Mouse (Mus musculus) layer of hippocampus, postnatal 10 days (tissue): Measurements from ENCODE around the gene Mllt6. TPM values are rescaled to one million over a fixed set of nuclear protein-coding genes. Genes with fewer than 3 reads are reported as not detected.
"Not testable (repeated sequence)": the region's sequence is repeated elsewhere in the genome, so short reads cannot be mapped to it uniquely, and the experiment has no call there.

Experiments used
- DNase-seq, 2 experiments: peaks; one replicate each; pipeline ENCODE4 v3.0.0; 2021; ENCODE audit warnings: low spot score in 2 of 2
- long read RNA-seq: library from polyadenylated mRNA; stranded (forward); transcript quantifications from one replicate; pipeline ENCODE4 v2.0.0, GENCODE M21; 2023
- total RNA-seq, 2 experiments: library from RNA; stranded (reverse); gene quantifications; 2 replicates each; pipeline ENCODE4 v1.2.3; 2021

The Mllt6 gene
- total RNA-seq = 10 to 100 TPM; 50.5 to 55.5 TPM
- long read RNA-seq, partial matches to known transcripts = 1 of 6 reads
- long read RNA-seq, other reads (novel, unspliced or antisense) = 5 of 6 reads

DNA sequence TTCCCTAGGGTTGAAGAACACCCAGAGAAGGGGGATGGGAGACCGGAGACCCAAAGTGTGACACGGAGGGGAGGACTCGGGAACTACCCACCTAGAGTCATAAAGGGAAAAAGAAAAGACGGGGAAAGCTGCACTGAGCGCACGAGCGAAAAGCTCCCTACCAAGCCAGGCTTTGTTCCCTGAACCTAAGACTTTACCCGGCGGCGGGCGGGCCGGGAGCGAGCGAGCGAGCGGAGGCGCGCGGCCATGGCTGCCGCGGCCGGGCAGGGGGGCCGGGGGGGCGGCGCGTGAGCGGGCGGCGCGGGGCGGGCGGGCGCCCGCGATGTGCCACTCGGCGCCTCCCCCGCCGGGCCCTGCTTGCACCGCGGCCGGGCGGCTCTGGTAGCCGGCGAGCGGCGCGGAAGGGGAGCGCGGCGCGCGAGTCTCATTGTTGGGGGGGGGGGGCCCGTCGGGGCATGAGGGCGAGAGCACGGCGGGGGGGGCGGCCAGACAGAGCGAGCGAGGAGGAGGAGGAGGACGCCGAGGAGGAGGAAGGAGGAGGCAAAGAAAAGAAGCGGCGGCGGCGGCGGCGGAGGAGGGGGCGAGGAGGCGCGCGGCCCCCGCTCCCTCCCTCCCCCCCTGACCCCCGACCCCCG lies at the start of gene Mllt6:
Gene Mllt6 (plus strand): TSS at position 522 of the 635 bp plus-strand sequence.
- DNase-seq = peak; percentile 69 to 79

DNA sequence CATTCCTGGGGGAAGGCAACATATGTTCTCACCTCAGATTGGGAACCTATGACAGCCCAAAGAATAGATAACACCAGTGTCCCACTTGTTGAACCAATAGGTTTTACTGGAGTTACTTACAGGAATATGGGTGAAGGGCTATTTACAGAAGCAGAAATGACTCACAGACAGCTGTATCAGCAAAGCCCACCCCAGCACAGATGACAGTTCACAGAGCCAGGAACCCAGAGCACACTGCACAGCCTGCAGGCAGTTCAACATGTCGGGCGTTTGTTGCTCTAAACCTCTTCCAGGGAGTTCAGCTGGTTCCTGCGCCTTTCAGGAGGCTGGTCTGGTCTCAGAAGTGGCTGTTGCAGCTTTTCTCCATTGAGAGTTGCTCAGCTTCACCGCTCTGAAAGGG lies 47.9 kb upstream of the Mllt6 start:
- no peak for DNase-seq

DNA sequence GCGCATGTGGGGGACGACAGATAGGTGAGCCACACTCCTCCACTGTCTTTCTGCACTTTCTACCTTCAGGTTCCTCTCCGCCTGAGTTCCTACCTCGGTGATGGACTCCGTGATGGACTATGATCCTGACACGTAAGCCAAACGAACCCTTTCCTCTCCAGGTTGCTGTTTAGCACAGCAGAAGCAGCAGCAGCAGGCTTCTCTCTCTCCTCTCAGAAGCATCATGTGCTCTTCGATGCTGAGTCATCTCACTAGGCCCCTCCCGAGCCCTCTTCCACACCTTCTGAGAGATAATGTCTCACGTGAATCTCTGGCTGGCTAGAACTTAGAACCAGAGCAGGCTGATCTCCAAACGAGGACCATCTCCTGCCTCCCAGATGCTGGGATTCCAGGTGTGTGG lies 44.8 kb upstream of the Mllt6 start:
- no peak for DNase-seq

DNA sequence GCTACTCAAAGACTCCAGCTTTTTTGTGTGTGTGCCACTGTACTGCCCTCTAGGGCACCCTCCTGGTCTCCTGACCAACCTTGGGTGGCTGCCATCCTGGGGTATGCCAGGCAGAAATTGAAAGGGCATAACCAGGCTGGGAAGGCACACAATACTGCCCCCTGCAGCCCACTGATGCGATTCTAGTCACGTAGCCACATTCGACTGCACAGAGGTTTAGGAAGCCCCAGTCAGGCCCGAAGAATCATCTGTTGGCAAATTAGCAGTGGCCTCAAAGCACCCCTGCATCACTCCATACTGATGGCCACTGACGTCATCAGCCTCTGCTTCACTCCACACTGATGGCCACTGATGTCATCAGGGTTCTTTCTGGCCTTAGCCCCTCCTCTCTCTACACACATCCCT lies 43.8 kb upstream of the Mllt6 start:
- peak; percentile 79 to 82 for DNase-seq

DNA sequence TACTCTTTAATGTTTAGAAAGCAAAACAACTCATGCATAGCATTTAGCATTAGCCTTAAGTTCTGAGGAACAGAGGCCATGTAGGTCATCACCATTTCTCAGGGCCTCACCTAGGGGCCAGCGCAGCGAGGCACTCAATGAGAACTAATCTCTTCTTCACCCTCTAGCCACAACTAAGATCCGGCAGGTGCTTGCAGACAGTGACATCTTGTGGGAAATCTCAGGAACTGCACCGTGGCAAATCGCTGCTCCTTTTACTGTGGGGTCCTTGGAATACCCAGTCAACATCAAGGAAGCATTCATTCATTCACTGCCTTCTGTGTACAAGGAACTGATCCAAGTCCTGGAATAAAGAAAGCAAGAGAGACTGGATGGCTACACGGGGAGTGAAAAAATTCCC lies 40.8 kb upstream of the Mllt6 start:
- peak; percentile 82 for DNase-seq

DNA sequence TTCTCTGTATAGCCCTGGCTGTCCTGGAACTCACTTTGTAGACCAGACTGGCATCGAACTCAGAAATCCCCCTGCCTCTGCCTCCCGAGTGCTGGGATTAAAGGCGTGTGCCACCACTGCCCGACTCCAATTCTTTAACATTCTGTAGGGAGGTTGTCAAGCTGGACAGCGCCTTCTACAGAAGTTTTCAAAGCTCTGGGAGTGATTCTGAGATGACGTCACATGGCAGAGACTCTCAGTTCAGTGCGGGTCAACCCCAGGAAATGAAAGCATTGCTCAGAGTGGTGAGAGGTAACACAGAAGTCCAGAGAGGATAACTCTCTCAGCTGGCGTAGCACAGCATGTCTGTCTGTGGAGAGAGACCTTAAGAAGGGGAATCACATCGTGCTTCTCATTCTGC lies 40.0 kb upstream of the Mllt6 start:
- no peak for DNase-seq

DNA sequence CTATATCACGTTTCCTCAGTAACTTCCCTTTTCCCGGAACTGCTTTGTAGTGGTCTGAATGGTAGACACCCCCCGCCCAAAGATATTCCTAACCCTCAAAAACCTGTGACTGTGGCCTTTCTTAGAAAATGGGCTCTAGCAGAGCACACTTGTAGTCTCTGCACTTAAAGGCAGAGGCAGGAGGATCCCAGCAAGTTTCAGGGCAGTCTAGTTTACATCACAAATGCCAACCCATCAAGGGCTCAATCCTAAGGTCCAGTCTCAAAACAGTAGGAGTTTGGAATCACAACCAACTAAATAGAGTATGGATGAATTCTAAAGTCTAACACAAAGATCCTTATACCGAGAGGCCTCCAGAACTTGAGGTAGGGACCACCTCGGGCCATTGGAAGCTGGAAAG lies 37.7 kb upstream of the Mllt6 start:
- DNase-seq = no peak

DNA sequence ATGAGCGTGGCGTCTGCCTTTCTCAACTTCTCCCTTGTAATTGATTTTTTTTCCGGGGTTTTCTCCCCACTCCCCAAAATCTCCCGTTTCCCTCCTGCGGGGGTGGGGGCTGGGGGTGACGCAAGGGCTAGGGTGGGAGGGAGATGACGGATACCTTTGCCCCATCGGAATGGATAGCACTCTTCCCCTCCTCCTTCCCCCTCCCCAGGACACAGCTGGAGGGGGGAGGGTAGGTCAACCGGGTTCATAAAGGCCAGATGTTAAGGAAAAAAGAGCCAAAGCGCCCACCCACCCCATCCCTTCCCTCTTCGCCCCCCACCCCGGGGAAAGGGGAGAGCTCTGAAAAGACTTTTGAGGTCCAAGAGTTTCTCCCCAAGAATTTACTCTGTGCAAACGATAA lies 36.8 kb upstream of the Mllt6 start:
- DNase-seq = no peak

DNA sequence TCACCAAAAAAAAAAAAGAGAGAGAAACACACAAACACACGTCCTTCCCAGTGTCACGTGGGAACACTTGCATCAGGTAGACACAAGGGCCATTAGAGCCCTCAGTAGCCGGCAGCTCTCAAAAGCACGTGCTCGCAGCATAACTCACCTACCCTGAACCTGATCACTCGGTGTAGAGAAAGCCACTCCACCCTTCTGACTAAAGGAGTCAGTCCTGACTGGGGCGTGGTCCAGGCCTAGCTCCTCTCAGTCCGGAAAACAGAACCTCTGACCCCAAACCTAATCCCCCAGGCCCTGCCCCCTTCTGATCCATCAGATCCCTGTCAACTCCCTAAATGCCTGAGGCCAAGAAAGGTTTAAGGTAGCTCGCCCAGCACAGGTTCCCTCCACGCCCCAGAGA lies 36.4 kb upstream of the Mllt6 start:
- DNase-seq = no peak

DNA sequence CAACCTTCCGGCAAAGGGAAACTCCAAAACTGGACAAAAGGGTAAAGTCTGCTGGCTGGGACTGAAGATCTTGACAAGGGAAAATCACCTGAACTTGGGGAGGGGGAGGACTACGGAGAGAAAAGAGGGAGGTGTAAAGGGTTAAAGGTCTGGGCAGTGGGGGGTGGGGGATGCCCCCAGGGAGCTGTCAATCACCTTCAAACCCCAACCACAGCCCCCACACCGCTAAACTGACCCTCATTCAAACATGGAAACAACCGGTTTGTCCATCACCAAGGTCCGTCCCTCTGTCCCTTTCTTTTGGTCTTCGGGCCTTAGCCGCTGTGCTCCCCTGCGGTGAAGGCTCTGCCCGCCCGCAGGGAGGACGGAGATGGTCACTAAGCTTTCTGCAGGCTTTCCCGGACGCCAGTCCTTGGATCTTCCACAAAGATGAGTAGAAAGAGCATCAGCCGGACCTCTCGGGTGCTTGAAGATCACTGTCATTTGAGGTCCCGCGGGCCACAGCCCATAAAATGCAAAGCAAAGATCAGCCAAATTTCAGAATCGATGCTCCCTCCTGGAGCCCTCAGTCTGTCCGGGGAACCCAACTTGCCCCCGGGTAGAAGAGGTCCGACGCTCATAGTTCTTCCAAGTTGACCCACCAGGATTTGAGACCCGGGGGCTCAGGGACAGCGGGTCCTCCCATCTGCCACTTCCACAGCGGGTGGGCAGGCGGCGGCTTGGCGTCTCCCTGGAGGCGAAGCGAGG lies 35.5 kb upstream of the Mllt6 start:
- no peak for DNase-seq

DNA sequence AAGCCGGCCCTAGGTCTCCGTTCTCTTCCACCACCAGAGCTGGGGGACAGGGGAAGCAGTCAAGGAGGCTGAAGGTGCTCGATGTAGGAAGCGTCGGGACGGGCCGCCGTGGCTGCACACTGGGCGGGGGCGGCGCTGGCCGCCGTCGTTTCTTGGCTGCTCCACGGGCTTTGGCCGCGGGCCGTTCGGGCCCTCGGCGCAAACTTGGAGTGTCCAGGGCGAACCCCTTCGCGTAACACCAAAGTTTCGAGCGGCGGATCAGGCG lies 35.0 kb upstream of the Mllt6 start:
- no peak for DNase-seq

DNA sequence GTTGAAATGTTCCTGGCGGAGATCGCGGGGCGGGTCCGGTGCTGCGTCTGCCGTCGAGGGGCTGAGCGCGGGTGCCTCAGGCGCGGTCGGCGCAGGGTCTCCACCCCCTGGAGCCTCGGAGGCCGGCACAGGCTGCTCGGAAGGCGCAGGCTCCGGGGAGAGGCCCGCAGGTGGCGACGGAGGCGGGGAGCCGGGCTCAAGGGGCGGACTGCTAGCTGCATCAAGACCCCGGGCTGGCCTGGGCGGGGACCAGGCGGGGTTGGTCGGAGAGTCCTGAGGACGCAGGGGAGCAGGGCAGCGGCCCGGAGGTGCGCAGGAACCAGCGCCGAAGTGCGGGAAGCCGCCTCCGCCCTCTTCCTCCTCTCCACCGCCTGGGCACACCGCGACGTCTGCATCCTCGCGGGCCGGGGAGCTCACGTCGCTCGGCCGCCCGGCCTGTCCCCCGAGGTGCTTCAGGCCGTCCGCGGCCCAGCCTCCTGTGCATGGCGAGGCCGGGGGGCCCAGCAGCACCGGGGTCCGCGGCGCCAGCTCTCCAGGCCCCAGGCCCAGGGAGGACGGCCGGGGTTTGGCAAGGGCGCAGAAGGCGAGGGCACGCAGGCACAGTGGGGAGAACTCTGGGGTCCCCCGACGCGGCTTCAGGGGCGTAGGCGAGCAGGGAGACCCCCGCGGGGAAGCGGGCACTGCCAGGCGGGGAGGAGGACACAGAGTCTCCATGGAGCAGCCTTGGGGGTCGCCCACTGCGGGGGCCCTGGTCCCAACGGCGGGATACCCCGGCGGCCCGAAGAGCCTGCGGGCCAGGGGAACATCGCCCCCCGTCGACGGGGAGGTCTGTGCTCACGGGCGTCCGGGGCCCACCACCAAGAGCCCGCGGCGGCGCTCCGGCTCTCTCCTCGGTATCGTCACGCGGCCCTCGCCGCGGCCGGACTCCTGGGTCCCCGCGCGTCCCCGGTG lies 34.4 kb upstream of the Mllt6 start:
- peak; percentile 29 to 43 for DNase-seq

DNA sequence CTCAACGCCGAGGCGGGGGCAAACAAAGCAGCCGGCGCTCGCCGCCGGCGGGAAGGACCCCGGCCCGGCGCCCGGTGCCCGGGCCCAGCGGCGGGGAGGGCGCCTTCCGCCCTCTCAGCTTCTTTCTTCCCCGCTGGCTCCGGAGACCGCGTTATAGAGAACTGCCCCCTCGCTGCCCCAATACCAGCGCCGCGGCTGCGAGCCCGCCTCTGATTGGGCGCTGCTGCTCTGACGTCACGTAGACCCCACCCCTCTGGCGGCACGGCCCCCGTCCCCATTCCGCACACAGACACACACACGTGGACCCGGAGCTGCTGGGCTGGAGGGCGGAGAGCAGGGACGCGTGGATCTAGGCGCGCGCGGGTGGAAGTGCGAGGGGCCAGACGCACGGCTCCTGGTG lies 33.6 kb upstream of the Mllt6 start, which contains the start of gene Epop:
Gene Epop (minus strand): TSS at position 127 of the 400 bp plus-strand sequence.
- DNase-seq = peak; percentile 90 to 94

DNA sequence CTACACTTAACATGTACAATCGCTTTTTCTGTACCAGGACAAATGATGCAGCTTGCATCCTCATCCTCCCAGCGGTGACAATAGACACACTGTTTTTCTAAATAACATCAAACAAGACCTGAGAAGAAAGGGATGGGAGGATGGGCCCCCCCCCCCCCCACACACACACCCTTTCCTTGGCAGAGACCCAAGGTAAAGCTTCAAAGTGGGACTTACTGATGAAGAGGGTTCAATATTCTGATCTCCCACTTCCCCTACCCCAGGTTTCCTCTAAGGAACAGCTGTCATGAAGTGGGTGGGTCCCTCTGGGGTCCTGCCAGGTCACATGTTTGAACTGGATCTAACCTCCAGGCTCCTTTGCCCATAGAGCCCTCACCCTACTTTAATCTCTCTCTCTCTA lies 32.2 kb upstream of the Mllt6 start:
- DNase-seq = no peak

DNA sequence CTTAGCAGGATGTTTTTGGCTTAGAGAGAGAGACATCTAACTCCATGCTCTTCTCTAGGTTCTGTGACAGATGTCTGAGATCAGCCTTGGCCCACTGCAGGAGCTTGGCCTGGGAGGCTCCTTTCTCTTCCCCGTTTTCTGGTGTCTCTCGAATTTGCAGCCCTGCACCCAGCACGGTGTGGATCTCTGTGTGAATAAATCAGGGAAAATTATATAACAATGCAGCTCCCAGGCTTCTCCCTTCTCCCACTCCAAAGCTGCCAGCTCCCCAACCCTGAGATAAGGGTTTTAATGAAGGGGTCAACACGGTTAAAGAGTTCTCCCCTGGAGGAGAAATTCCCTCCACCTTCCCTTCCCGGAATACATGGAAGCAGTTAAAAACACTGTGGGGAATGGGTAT lies 31.7 kb upstream of the Mllt6 start:
- DNase-seq = no peak

DNA sequence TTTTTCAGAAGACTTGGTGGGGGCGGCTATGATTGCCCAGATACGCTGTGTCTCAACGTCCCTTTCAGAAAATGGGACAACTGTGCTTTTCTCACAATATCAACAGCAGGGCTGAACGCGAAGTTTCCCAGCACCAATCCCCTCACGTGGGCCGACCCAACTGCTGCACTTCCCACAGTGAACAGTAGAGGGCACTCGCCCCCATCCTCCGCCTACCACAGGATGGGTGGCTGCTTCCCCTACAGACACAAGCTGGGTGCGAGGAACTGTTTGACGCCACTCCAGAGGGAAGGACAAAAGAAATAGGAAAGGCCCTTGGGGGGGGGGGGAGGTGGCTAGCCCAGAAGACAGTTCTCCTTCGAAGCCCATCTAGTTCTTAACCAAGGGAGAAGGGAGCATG lies 31.3 kb upstream of the Mllt6 start:
- peak; percentile 93 to 94 for DNase-seq

DNA sequence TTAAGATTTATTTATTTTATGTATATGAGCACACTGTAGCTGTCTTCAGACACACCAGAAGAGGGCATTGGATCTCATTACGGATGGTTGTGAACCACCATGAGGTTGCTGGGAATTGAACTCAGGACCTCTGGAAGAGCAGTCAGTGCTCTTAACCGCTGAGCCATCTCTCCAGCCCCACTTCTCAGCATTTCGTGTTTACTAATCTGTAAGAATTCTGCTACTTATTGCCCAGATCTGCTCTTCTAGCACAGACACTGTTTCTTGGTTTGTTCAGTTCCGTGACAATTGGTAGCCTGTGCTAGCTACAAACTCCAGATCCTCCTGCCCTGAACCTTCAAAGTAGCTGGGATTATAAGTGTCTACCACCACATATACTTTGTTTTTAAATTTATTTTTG lies 30.8 kb upstream of the Mllt6 start:
- not testable (repeated sequence) for DNase-seq

DNA sequence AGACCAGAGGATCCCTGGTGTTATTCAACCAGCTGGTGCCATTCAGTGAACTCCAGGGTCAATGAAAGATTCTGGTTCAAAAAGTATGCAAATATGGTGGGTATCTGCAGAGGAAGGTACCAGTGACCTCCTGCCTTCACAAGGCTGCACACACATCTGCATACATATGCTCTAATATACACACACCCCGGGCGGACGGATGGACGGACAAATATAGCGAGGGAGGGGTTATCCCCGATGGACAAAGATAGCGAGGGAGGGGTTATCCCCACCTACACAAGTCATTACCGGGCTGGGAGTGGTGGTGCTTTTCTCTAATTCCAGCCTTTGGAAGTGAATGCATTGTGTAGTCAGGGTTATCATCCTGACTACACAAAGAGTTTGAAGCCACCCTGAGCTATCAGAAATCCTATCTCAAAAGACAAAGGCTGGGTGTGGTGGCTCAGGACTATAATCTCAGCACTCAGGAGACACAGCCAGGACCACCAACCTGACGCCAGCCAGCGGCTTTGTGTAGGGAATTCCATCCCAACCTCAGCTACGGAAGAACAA lies 27.7 kb upstream of the Mllt6 start:
- DNase-seq = no peak

DNA sequence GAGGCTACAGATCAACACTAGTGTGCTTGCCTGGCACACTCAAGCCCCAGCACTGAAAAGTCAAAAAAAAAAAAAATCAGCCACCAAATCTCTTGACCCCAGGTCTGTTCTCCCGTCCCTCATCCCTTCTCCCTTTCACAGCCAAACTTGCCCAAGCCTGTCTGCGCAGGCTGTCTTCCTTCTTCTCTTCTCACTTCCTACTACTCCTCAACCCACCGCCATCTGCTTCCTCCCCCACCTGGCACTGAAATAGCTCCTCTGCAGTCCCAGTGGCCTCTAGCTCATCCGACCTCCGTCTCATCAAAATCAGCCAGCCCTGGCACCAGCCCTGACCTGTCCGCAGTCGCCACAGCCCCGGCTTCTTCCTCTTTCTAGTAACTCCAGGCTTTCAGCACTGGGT lies 21.5 kb upstream of the Mllt6 start:
- DNase-seq = no peak

DNA sequence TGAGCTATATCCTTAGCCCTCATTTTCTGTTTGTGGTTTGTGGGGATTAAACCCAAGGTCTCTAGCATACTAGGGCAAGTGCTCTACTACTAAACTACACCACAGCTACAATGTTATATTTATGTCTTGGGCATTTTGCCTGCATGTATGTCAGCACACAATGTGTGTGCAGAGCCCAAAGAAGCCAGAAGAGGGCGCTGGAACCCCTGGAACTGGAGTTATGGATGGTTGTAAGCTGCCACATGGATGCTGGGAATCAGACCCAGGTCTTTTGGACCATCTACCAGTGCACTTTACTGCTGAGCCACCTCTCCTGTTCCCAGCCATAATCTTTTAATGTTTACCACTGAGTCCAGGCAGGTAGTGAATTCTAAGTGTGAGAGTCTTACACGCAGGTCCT lies 20.5 kb upstream of the Mllt6 start:
- DNase-seq = no peak

DNA sequence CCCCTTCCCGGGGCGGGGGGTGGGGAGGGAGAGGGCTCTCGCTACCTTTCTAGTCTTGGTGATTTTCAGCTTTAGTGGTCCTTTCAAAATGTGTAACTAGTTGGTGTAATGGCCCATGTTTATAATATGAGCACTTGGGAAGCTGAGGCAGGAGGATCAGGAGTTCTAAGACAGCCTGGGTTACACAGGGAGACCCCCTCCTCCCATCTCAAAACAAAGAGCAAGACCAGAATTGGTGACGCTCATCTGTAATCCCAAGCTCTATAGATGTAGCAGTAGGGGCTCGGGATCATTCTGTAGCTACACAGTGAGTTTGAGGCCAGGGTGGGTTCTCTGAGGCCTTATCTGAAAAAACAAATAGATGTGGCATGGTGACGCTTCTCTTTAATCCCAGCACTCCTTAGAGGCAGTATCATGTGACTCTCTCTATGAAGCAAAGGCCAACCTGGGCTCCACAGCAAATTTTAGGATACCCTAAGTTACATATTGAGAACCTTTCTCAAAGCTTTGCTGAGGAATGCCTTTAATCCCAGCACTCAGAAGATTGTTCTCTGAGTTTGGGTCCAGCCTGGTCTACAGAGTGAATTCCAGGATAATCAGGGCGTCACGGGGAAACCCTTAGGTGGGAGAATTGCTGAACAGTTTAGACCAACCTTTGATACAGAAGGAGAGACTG lies 19.7 kb upstream of the Mllt6 start:
- no peak for DNase-seq
